Mouse (Mus musculus) thymus, adult 2 months (tissue): ENCODE results near the gene 1700057G04Rik.

Experiments
- CTCF ChIP-seq: fragments of 200-500 bp; IDR thresholded peaks from 2 replicates; pipeline ENCODE4 v1.5.1; 2012; ENCODE audit warnings: mild to moderate bottlenecking, control low read depth, low read length, moderate library complexity, borderline replicate concordance; ENCODE audit not compliant: control insufficient read depth, poor library complexity, insufficient read depth; ENCODE audit errors: extremely low read depth
- POLR2A ChIP-seq: fragments of 200-500 bp; IDR thresholded peaks from 2 replicates; pipeline ENCODE4 v1.6.1; 2012; ENCODE audit warnings: mild to moderate bottlenecking, low read length, control low read depth, moderate library complexity; ENCODE audit not compliant: control insufficient read depth, poor library complexity, insufficient read depth; ENCODE audit errors: extremely low read depth

DNA sequence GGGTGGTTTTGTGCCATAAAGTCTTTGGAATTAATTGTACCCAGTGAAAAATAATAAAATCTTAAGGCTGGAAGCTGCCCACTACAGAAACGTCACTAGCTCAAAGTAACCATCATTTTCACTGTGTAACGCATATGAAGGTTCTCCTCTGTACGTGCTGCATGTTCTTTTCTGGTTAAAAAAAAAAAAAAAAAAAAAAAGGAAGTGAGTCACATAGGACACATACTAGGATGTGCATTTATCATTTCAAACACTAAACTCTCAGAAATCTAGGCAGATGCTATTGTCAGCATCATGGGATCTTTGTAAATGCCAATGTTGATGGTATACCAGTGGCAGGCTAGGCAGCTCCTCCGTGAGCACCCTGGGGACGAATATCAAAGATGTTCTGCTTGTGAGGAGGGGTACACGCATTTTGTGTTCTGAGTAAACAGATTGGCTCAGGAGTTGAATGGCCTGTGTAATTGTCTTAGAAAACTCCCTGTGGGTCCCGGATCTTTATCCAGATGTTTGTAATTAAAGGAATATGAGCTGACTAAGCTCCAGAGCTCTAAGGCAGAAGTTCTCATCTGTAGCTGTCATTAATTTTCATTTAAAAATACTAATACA lies 26.5 kb upstream of the 1700057G04Rik start:
- TF ChIP-seq CTCF (no peak), POLR2A (no peak)
